Mouse (Mus musculus) hindbrain, embryonic 14.5 days (tissue): ENCODE results near the gene Isoc2b. TPM values are rescaled to one million over a fixed set of nuclear protein-coding genes. Genes with fewer than 3 reads are reported as not detected.
"Not testable (repeated sequence)": the region's sequence is repeated elsewhere in the genome, so short reads cannot be mapped to it uniquely, and the experiment has no call there.

ENCODE experiments used
- ATAC-seq: fragments of 200-750 bp; cut with Nextera tagmentation; 2 replicates; pipeline ENCODE4 v1.8.0; 2017; ENCODE audit warnings: moderate number of reproducible peaks, mild to moderate bottlenecking, moderate TSS enrichment, moderate library complexity; ENCODE audit not compliant: low FRiP score
- DNase-seq: peaks from one replicate; pipeline ENCODE4 v3.0.0-alpha.2; 2015; ENCODE audit warnings: low spot score
- H3K27ac ChIP-seq: fragments of 300-500 bp; sonication (generic); 2 replicates; pipeline ENCODE4 v1.5.1; 2014; ENCODE audit warnings: mild to moderate bottlenecking, moderate library complexity
- H3K27me3 ChIP-seq: fragments of 300-500 bp; sonication (generic); 2 replicates; pipeline ENCODE4 v1.6.1; 2014; ENCODE audit warnings: mild to moderate bottlenecking, low read length, mixed read lengths; ENCODE audit not compliant: control insufficient read depth, insufficient read depth
- H3K36me3 ChIP-seq: fragments of 300-500 bp; sonication (generic); replicated peaks from 2 replicates; pipeline ENCODE4 v1.6.1; 2014; ENCODE audit not compliant: control insufficient read depth, insufficient read depth
- H3K4me1 ChIP-seq: fragments of 300-500 bp; sonication (generic); replicated peaks from 2 replicates; pipeline ENCODE4 v1.6.1; 2014; ENCODE audit warnings: antibody characterized with exemption, low read length, mixed read lengths; ENCODE audit not compliant: control insufficient read depth, insufficient read depth
- H3K4me2 ChIP-seq: fragments of 300-500 bp; sonication (generic); replicated peaks from 2 replicates; pipeline ENCODE4 v1.6.1; 2014; ENCODE audit warnings: mild to moderate bottlenecking, moderate library complexity
- H3K4me3 ChIP-seq: fragments of 300-500 bp; sonication (generic); replicated peaks from 2 replicates; pipeline ENCODE4 v1.5.1; 2014; ENCODE audit warnings: mild to moderate bottlenecking, low read length
- H3K9ac ChIP-seq: fragments of 300-500 bp; sonication (generic); 2 replicates; pipeline ENCODE4 v1.6.1; 2014
- H3K9me3 ChIP-seq: fragments of 300-500 bp; sonication (generic); 2 replicates; pipeline ENCODE4 v1.6.1; 2016; ENCODE audit warnings: low read length; ENCODE audit not compliant: control insufficient read depth
- WGBS: fragments of 180-500 bp; shearing (Covaris S2); extraction: QIAGEN DNeasy Blood & Tissue Kit; methylation state at CpG from one replicate; pipeline ENCODE4 v1.1.7; 2014; 5-methylcytosine and 5-hydroxymethylcytosine counted together
- polyA plus RNA-seq: library from polyadenylated mRNA; unstranded; fragments of >200 nt; fragmentation: Nextera tagmentation; extraction: Ambion mirVana; gene quantifications from 2 replicates; pipeline ENCODE4 v1.2.1, GENCODE M21; 2014

The Isoc2b gene
- polyA plus RNA-seq, 1 experiment from 2014 or later = 3.7 TPM

GRCm38 (mm10) chr7:4902404-4902803 is 32.3 kb upstream of the Isoc2b start:
- H3K4me3 ChIP-seq = no peak overlapping the region
- H3K4me2 ChIP-seq = no peak overlapping the region
- H3K9me3 ChIP-seq = no peaks in the 10 kb centered on the region
- 82% methylated on average over 9 of the region's 9 CpGs for WGBS
- H3K9ac ChIP-seq = no peak overlapping the region
- no peaks in the 10 kb centered on the region for H3K36me3 ChIP-seq
- ATAC-seq (no peak), DNase-seq (no peak)
- 0 out of 2 replicates have a peak, but pooled peaks cover 5% of the 10 kb centered on the region for H3K4me1 ChIP-seq
- H3K27me3 ChIP-seq = no peaks in the 10 kb centered on the region
- no peak overlapping the region for H3K27ac ChIP-seq

GRCm38 (mm10) chr7:4901171-4901570 is 31.1 kb upstream of the Isoc2b start:
- Histone ChIP-seq H3K27me3 (no peaks in the 10 kb centered on the region), H3K4me3 (no peak overlapping the region), H3K36me3 (no peaks in the 10 kb centered on the region), H3K27ac (no peak overlapping the region), H3K4me1 (0 out of 2 replicates have a peak, but pooled peaks cover 5% of the 10 kb centered on the region), H3K4me2 (no peak overlapping the region), H3K9me3 (no peaks in the 10 kb centered on the region), H3K9ac (no peak overlapping the region)
- WGBS = 49% methylated on average over 8 of the region's 8 CpGs
- ATAC-seq = no peak
- DNase-seq = no peak

GRCm38 (mm10) chr7:4900523-4900851 is 30.4 kb upstream of the Isoc2b start:
- Histone ChIP-seq H3K4me2 (peak overlapping the region; percentile 55), H3K9ac (no peak overlapping the region), H3K27me3 (no peaks in the 10 kb centered on the region), H3K4me1 (0 out of 2 replicates have a peak, but pooled peaks cover 5% of the 10 kb centered on the region), H3K27ac (no peak overlapping the region), H3K4me3 (no peak overlapping the region; the same call in 1 of the 2 replicates), H3K36me3 (no peaks in the 10 kb centered on the region), H3K9me3 (no peaks in the 10 kb centered on the region)
- ATAC-seq (no peak), DNase-seq (no peak)
- 29% methylated on average over 11 of the region's 11 CpGs for WGBS

- H3K4me3 ChIP-seq = peak overlapping the region; percentile 26
- peak overlapping the region; percentile 55 for H3K4me2 ChIP-seq
- peak overlapping the region; percentile 45 for H3K9ac ChIP-seq
- 7% methylated on average over 19 of the region's 19 CpGs for WGBS
- H3K27ac ChIP-seq = peak overlapping the region; percentile 33; the same call in 1 of the 2 replicates
- H3K9me3 ChIP-seq = no peaks in the 10 kb centered on the region
- 0 out of 2 replicates have a peak, but pooled peaks cover 5% of the 10 kb centered on the region for H3K4me1 ChIP-seq
- H3K27me3 ChIP-seq = no peaks in the 10 kb centered on the region
- ATAC-seq (peak; percentile 59), DNase-seq (peak; percentile 55)
- H3K36me3 ChIP-seq = no peaks in the 10 kb centered on the region
Measured at GRCm38 (mm10) chr7:4899649-4900522, 29.8 kb upstream of the Isoc2b start.

GRCm38 (mm10) chr7:4898851-4899648 is 29.0 kb upstream of the Isoc2b start:
- peak overlapping the region; percentile 45 for H3K9ac ChIP-seq
- no peaks in the 10 kb centered on the region for H3K36me3 ChIP-seq
- peak overlapping the region; percentile 33; the same call in 1 of the 2 replicates for H3K27ac ChIP-seq
- 22% methylated on average over 17 of the region's 18 CpGs for WGBS
- no peak for DNase-seq
- 0 out of 2 replicates have a peak, but pooled peaks cover 5% of the 10 kb centered on the region for H3K4me1 ChIP-seq
- no peaks in the 10 kb centered on the region for H3K27me3 ChIP-seq
- H3K4me2 ChIP-seq = peak overlapping the region; percentile 55
- peak; percentile 35; the same call in 1 of the 2 replicates for ATAC-seq
- H3K9me3 ChIP-seq = no peaks in the 10 kb centered on the region
- peak overlapping the region; percentile 26 for H3K4me3 ChIP-seq

GRCm38 (mm10) chr7:4895186-4895585 is 25.1 kb upstream of the Isoc2b start:
- Histone ChIP-seq H3K27me3 (no peaks in the 10 kb centered on the region), H3K27ac (no peak overlapping the region), H3K9ac (no peak overlapping the region), H3K9me3 (no peaks in the 10 kb centered on the region), H3K4me3 (no peak overlapping the region), H3K4me1 (0 out of 2 replicates have a peak, but pooled peaks cover 2% of the 10 kb centered on the region), H3K4me2 (no peak overlapping the region), H3K36me3 (no peaks in the 10 kb centered on the region)
- 59% methylated on average over 11 of the region's 11 CpGs for WGBS
- ATAC-seq (no peak), DNase-seq (no peak)

GRCm38 (mm10) chr7:4886680-4887079 is 16.6 kb upstream of the Isoc2b start:
- DNase-seq (no peak), ATAC-seq (no peak)
- H3K4me2 ChIP-seq = no peak overlapping the region
- no peaks in the 10 kb centered on the region for H3K27me3 ChIP-seq
- H3K9me3 ChIP-seq = 0 out of 2 replicates have a peak, but pooled peaks cover 4% of the 10 kb centered on the region
- H3K4me3 ChIP-seq = no peak overlapping the region
- H3K36me3 ChIP-seq = no peaks in the 10 kb centered on the region
- no peak overlapping the region for H3K9ac ChIP-seq
- no peaks in the 10 kb centered on the region for H3K4me1 ChIP-seq
- no peak overlapping the region for H3K27ac ChIP-seq
- 84% methylated on average over 4 of the region's 4 CpGs for WGBS

- H3K27me3 ChIP-seq, H3K4me1 ChIP-seq, H3K9ac ChIP-seq, H3K27ac ChIP-seq, H3K36me3 ChIP-seq, H3K4me3 ChIP-seq, ATAC-seq, H3K4me2 ChIP-seq, DNase-seq, H3K9me3 ChIP-seq: not testable (repeated sequence)
- WGBS = 92% methylated on average over 1 of the region's 1 CpGs
Measured at GRCm38 (mm10) chr7:4879036-4879435, 9.0 kb upstream of the Isoc2b start.

GRCm38 (mm10) chr7:4878186-4878585 is 8.1 kb upstream of the Isoc2b start:
- Histone ChIP-seq H3K9me3 (no peaks in the 10 kb centered on the region), H3K4me3 (no peak overlapping the region), H3K27ac (no peak overlapping the region), H3K27me3 (no peaks in the 10 kb centered on the region), H3K9ac (no peak overlapping the region), H3K4me1 (peaks cover 10% of the 10 kb centered on the region; the same call in 1 of the 2 replicates), H3K36me3 (no peaks in the 10 kb centered on the region), H3K4me2 (no peak overlapping the region)
- ATAC-seq = no peak
- DNase-seq = no peak
